Mouse (Mus musculus) Patski (cell line): ENCODE measurements around the gene Plxna2. TPM values are rescaled to one million over a fixed set of nuclear protein-coding genes. Genes with fewer than 3 reads are reported as not detected.

ENCODE experiments used
- ATAC-seq: fragments of 100-300 bp; one replicate; pipeline ENCODE4 v1.8.0; 2021
- CTCF ChIA-PET: fragments of 350-600 bp; sonication (Branson Sonifier 250); formaldehyde crosslinking; loops from one replicate; lab custom pipeline; 2022; ENCODE audit warnings: inconsistent platforms; lab: Charles Lee
- POLR2A ChIA-PET: fragments of 350-600 bp; sonication (Branson Sonifier 250); formaldehyde crosslinking; loops from one replicate; lab custom pipeline; 2022; ENCODE audit warnings: antibody characterized with exemption, inconsistent platforms; lab: Charles Lee
- DNase-seq: peaks from one replicate; pipeline ENCODE4 v3.0.0-alpha.2; 2011; ENCODE audit warnings: low read depth, low spot score
- H3K27me3 ChIP-seq: fragments of 371-371 bp; one replicate; pipeline ENCODE4 v1.5.1; 2021
- CTCF ChIP-seq: fragments of 100-300 bp; IDR thresholded peaks from one replicate; pipeline ENCODE4 v1.5.1; 2021
- in situ Hi-C: fragments of 300-500 bp; cut with MboI; formaldehyde crosslinking; loops from 3 replicates; pipeline ENCODE4 v1.11.1; 2018; ENCODE audit warnings: low pct_unique_long_range_greater_than_20kb, mixed read lengths
- polyA plus RNA-seq: library from polyadenylated mRNA; unstranded; gene quantifications from one replicate; pipeline ENCODE4 v1.2.3, GENCODE M21; 2021

Plxna2 gene
- polyA plus RNA-seq, 1 experiment from 2014 or later, result 26.2 TPM

DNA sequence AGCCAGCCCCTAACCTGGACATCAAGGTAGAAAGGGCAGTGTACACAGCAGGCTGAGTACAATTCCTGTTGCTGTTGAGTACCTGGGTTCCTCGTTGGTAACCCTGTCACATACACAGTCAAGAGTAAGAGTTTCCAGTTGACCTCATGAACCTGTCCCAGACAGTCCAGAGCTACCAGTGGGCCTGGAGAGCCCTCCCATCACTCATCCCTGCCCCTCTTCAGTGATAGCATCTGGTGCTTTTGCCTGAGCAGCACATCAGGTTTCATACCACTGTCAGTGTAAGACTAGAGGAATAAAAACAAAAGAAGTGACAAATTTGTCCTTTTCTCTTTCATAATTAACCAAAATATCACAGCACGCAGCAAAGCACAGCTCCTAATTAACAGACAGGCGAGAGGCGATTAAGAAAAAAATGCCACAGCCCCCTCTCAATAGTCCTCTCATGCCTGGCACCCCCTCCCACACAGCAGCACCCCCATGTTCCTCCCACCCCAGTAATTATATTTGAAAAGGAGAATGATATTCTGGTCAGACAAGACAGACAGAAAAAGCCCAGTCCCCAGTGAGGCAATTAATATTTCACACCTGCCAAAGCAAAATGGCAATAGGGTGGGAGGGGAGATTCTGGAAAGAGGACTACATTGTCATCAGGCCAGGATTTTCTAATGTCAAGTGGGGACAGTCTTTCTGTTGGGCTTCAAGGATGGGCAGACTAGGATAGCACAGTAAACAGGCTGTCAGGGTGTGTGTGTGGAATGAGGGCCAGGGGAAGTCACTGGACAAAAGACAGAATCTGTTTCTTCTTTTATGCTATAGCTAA lies 233.4 kb downstream of the Plxna2 start:
- no peak for ATAC-seq
- POLR2A ChIA-PET, result no interaction called here

GRCm38 (mm10) chr1:194852065-194852358 lies 234.0 kb downstream of the Plxna2 start:
- ChIA-PET CTCF (no interaction called here), POLR2A (no interaction called here)
- in situ Hi-C loops, result no loop called here
- DNase-seq (no peak), ATAC-seq (no peak)
- TF ChIP-seq CTCF, result no peak
- H3K27me3 ChIP-seq, result no peaks in the 10 kb centered on the region

More for the DNA sequence above, 233.4 kb downstream of the Plxna2 start:
- CTCF ChIA-PET, result no interaction called here
- no peak for DNase-seq
- no peaks in the 10 kb centered on the region for H3K27me3 ChIP-seq
- no peak for TF ChIP-seq CTCF
- in situ Hi-C loops, result no loop called here
